Mouse (Mus musculus): Measurements from ENCODE around the gene Tnr.
"Not testable (repeated sequence)": the region's sequence is repeated elsewhere in the genome, so short reads cannot be mapped to it uniquely, and the experiment has no call there.

DNA sequence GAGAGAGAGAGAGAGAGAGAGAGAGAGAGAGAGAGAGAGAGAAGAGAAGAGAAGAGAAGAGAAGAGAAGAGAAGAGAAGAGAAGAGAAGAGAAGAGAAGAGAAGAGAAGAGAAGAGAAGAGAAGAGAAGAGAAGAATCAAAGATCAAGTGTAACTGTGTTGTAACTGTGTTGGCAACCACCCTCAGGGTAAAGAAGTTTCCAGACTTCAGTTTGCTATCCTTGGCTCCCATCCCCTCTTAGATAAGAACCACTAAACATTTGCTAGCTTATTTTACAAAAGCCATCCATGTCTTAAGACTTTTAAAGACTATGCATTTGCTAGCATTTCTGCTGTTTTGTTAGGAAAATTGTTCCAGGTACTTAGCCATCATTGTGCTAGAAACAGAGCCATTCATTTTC, 442.7 kb downstream of the Tnr start:
- TF ChIP-seq CTCF (IDR thresholded peaks at IDR 0.05; ENCODE audit: control insufficient read depth, insufficient read depth, low read length); POLR2A (IDR thresholded peaks at IDR 0.05; ENCODE audit: borderline replicate concordance, control insufficient read depth, low read depth, low read length): not testable (repeated sequence)
